Mouse (Mus musculus) left cerebral cortex, adult 11 months (tissue): ENCODE data around the gene Ankle2.

Experiments
- DNase-seq: peaks from one replicate; pipeline ENCODE4 v3.0.0; 2022; ENCODE audit warnings: low spot score

Gene Ankle2

DNA sequence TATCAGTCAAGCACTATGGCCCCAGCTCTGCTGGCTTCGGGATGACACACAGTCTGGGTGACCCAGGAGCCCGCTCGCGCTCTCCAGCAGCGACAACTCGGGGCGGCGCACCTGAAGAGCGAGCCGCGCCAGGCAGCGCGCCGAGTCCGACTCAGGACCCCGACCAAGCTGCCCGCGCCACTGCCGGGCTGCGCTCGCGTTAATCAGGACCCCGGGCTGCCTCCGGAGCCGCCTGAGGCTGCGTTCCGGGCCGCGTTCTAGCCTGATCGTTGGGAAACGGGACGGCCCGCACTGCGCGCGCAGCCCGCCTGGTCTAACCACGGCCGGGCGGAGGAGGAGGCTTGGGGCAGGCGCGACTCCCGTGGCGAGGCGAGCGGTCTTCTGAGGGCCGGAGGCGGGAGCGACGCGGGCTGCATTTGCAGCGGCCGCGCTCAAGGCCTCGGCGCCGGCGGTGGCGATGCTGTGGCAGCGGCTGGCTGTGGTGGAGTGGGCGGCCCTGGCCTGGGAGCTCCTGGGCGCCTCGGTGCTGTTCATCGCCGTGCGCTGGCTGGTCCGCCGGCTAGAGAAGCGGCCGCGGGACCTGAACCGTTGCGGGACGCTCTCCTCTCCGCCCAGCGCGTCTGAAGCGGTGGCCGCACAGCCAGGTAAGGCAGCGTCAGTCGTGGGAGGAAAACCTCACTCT, at the start of gene Ankle2:
TSS of gene Ankle2 (plus strand) at position 225 of the 682 bp plus-strand sequence.
- DNase-seq: peak; percentile 84

DNA sequence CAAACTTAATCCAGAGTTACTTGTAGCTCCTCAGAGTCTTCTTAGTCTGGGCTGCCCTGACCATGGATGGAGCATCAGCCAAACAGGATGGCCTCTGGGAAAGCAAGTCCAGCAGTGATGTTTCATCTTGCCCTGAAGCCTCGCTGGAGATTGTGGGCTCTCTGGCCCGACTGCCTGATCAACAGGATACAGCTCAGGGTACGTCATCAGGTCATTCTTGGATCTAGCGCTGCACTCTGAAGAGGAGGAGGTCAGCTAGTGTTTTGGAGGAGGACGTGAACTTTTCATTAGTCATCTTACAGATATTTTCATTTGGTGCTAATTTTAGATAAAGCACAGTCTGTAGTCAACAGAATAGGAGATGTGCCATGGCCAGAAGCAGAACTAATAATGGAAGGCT, 49.1 kb upstream of the Ankle2 start:
- no peak for DNase-seq

DNA sequence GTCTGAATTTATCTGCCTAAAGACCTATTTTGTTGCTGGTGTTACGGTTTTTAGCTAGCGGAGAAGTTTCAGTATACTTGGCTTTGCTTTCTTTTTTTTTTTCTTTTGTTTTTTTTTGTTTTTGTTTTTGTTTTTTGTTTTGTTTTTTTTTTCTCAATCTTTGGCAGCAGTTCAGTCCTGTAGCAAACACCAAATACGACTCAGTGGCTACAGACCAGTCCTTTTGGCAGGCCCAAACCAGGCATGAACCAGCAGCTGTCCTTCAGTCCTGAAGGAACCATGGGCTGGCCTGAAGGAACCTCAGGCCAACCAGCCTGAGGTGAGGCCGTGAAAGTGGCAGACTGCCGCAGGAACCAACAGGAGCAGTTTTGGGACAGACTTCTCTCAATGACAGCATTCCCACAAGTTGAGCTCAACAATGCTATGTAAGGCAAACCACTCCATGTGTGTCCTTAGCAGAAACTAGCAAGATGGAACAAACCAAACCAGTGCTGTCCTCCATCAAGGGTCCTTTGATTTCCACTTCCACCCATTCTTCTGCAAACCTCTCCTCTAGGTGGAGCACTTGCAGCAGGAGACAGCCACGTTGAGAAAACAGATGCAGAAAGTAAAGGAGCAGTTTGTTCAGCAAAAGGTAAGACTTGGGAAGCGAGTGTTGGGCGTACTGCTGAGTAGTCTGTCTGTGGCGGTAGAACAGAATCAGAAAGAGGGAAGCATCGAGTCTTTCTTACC, 27.5 kb upstream of the Ankle2 start:
- no peak for DNase-seq

DNA sequence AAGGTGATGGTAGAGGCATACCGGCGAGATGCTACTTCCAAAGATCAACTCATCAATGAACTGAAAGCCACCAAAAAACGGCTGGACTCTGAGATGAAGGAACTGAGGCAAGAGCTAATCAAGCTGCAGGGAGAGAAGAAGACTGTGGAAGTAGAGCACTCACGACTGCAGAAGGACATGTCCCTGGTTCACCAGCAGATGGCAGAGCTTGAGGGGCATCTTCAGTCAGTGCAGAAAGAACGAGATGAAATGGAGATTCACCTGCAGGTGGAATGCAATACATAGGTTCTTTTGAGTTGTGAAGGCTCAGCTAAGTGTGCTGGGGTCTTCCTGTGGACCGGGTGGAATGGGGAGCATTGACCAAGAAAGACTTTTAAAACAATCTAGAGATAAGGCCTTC, 26.0 kb upstream of the Ankle2 start:
- no peak for DNase-seq

DNA sequence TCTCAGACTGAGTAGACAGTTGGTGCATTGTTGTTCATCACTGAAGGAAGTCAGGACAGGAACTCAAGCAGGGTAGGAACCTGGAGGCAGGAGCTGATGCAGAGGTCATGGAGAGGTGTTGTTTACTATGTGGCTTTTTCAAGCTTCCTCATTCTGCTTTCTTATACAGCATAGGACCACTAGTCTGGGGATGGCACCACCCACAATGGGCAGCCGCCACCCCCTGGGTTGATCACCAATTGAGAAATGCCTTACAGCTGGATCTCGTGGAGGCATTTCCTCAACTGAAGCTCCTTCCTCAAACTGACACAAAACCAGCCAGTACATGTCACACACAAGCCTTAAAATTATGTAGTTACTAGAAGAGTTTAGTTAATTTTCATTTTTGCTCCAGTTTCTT, 19.5 kb upstream of the Ankle2 start:
- DNase-seq: no peak

DNA sequence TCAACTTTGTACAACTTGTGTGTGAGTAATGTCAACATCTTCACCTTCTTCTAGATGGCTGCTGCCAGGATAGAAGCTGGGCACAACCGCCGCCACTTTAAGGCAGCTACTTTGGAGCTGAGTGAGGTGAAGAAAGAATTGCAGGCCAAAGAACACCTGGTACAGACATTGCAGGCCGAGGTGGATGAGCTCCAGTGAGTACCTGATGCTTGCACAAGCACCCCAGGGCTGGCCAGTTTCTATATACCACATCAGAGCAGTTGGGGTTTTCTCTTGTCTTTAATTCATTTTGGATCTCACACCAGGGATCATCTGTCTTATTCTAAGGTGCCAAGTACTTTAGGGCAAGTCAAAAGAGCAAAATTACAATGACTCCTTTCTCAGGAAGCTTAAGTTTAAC, 14.0 kb upstream of the Ankle2 start:
- no peak for DNase-seq

DNA sequence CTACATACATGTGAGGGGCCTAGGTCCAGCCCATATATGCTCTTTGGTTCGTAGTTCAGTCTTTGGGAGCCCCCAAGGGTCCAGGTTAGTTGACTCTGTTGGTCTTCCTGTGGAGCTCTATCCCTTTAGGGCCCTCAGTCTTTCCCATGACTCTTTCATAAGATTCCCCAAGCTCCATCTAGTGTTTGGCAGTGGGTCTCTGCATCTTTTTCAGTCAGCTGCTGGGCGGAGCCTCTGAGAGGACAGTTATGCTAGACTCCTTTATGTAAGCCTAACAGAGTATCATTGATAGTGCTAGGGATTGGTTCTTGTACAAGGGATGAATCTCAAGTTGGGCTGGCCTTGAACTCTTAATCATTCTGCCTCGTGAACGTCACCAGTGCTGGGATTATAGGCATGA, 10.5 kb upstream of the Ankle2 start:
- DNase-seq: no peak

DNA sequence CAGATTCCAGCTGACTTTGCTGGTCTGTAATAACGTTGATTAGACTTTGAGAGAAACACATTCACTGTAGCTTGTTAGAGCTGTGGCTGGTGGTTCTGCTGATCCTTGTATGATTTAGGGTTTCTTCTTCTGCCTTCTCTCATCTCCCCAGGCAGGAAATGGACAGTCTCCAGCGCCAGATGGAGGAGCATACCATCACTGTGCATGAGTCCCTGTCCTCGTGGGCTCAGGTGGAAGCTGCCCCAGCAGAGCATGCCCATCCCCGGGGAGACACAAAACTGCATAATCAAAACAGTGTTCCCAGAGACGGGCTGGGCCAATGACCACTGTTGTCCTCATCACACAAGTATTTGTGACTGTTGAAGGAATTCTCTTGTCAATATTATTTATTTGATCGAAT, 8.0 kb upstream of the Ankle2 start:
- no peak for DNase-seq

DNA sequence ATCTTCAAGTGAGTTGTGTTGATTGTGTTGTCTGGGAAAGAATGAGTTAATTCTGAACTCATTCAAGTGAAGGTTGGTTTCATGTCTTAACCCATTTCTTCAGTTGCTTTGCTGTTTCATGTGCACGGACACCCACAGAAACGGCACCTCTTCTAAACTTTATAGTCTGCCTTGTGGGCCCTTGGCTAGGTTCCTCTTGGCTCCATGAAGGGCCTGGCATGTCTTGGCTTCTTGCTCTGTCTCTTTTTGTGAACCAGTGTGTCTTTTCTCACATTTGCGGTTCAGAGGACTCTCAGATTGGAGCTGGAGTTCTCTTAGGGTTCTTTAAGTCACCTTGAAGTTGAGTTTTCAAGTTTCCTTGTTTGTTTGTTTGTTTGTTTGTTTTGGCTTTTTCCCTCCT, 5.7 kb upstream of the Ankle2 start:
- no peak for DNase-seq

DNA sequence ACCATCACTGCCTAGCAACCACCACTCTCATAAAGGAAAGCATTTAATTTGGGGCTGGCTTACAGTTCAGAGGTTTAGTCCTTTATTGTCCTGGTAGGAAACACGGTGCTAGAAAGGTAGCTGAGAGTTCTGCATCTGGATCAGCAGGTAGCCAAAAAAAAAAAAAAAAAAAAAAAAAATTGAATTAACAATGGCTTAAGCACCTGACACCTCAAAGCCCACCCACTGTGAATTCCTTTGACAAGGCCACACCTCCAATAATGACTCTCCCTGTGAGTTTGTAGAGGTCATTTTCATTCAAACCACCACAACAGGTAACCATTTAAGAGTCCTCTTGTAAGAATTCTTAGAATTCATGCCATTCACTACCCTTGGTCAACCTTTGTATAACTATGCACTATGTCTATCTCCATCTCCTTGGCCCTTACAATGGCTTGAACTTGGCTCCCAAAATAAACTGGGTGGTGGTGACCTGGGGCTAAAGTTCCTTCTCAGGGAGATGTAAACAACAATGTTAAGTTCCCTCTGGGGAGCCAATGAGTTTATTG, 3.4 kb upstream of the Ankle2 start:
- DNase-seq: no peak

DNA sequence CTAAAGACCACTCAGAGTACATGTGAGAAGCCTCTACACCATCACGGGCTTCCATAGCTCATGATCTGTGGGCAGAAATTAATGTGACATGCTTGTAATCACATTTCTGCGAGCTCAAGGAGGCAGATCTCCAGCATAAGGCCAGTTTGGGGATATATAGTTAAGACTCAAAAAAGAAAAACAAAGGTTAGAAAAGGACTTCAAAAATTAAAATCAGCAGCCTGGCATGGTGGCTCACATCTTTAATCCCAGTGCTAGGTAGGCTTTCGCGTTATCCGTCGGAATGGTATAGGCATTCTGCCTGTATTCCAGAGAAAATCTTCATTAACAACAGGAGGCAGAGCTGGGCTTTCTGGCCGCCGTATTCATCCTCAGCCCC, 414 bp upstream of the Ankle2 start:
- DNase-seq: no peak

DNA sequence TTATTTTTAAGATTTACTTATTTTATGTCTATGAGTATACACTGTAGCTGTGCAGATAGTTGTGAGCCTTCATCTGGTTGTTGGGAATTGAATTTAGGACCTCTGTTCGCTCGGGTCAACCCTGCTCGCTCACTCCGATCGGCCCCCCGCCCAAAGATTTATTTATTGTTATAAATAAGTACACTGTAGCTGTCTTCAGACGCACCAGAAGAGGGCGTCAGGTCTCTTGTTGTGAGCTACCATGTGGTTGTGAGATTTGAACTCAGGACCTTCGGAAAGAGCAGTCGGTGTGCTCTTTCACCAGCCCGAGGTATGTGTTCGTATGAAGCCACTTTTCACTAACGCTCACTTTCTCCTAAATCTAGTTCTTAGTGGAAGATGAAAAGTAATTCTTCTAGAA, 834 bp downstream of the Ankle2 start:
- DNase-seq: no peak

DNA sequence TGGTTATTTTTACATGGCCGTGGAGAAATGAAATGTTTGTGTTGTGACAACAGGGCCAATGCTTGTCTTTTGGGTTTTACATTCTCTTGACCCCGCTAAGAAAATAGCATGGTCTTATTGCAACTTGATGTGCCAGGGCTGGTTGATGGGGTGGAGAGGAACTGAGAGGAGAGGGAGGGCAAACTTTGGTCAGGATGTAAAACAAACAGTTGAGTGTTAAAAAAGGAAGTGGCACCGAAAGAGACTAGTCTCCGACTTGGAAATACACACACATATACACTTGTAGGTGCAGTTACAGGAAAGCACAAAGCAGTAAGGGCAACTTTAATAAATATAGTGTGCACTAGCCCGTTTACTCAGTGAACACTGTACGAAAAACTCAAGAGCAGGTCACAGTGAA, 1.5 kb downstream of the Ankle2 start:
- DNase-seq: no peak

DNA sequence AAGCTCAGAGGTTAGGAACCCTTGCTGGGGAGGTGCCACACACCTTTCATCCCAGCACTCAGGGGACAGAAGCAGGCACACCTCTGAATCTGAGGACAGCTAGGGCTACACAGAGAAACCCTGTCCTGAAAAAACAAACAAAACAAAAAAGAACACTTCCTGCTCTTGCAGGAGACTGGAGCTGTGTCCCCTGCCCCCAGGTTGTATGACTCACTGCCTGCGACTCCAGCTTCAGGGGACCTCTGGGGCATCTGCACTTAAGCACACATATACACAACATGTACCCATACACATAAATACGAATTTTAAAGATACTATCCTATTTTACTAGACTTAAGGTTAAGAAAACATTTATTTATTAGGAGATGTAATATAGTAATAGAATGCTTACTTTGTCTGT, 13.3 kb downstream of the Ankle2 start:
- DNase-seq: no peak

DNA sequence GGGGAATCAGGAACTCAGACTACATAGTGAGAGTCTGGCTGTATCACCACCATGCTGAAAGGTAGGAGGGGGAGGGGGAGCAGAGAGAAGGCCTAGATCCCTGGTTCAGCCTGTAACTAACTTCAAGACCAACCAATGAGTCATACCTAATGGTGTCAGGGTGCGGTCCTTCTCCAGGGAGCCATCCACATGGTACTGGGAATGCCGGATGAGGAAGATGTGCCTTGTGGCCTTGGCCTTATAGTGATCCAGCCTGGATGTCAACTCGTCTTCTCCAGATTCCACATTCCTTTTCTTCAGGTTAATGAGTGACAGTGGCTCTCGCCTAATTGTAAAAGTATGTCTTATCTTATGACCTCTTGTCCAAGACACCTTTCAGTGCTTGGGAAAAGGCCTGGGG, 36.1 kb downstream of the Ankle2 start:
- no peak for DNase-seq

DNA sequence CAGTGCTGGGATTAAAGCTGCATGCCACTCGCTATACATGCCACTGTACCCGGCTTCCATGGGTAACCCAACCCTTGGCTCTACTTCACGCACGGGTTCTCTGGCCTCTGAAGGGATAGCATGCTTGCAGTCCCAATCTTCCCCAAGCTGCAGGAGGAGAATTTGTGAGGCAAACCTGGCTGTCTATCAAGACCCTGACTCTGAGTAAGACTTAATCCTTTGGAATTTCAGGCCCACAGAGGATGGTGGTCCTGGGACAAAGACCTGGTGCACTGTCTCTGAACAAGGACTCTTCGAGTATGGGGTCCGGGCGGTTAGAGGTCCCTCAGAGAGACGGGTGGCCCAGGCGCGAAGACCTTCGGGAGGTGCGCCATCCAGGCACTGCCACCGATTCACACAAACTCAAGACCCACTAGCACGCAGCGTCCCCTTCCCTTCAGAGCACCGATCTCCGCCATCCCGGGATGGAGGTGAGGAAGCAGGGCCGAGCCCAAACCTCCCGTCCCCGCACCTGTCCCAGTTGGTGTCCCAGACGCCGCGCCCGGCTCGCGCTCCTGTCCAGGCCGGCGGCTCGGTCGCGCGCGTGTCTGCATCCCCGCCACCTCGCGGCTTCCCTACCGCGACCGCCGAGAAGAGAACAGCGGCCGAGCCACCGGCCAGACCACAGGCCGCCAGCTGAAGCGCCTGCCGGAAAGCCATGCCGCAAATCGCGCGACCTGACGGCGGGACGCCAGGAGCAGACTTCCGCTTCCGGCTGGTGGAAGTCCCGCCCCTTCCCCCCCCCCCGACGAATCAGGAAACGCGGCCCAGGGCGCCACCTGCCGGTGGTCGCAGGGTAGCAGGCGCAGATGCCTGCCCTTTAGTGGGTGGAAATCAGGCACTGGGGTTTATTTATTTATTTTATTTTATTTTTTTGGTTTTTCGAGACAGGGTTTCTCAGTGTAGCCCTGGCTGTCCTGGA, 38.6 kb downstream of the Ankle2 start, which contains the start of gene Pgam5:
TSS of gene Pgam5 (minus strand) at position 773 of the 961 bp plus-strand sequence.
- peak; percentile 66 for DNase-seq

DNA sequence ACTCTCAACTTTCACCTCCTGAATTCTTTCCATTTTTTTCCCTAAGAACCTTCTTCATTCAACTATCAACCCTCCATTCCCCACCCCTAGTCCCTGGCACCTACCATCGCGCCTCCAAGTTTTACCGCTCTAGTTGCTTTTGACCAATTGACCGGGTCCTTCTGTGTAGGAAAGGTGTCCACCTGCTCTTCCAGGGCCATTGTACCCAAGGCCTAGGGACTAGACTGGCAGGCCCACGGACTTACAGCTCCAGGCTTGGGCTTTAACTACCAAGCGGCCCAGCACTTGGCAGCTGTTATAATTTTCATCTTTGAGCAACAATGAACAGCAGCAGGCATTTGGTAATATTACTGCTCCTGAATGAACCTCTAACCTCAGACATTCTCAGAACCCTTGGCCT, 39.4 kb downstream of the Ankle2 start:
- DNase-seq: no peak

DNA sequence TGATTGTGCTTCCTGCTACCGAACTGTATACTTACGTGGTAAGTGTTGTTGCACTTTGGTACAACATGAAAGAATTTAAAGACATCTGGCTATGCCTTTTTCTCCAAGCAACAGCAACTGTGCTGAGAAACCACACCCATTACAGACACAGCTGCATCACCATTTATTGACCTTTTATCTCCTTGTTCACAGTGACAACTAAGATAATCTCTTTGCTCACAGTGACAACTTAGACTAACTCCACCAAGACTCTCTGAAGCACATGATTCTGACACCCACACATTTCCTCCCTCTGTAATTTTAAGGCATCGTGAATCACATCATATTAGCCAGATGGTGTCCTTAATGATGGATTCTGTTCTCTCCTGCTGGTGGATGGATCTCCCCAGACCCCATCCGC, 43.3 kb downstream of the Ankle2 start:
- no peak for DNase-seq

DNA sequence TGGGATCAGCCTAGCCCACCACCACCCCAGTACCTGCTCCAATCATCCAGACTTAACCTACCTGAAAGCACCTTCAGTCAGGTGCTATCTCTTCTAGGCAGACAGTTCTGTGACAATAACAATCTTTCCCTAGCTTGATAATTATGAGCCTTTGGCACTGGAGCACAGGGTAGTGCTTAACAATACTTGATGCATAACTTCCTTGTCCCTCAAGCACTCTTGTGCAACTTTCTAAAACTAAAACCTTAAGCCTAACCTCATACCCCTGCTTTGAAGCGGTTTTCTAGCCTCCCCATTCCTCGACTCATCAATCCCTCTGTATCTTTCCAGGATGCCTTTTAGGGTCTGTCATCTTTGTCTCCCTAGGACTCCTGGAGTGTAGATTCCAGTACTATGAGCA, 44.0 kb downstream of the Ankle2 start:
- DNase-seq: no peak

DNA sequence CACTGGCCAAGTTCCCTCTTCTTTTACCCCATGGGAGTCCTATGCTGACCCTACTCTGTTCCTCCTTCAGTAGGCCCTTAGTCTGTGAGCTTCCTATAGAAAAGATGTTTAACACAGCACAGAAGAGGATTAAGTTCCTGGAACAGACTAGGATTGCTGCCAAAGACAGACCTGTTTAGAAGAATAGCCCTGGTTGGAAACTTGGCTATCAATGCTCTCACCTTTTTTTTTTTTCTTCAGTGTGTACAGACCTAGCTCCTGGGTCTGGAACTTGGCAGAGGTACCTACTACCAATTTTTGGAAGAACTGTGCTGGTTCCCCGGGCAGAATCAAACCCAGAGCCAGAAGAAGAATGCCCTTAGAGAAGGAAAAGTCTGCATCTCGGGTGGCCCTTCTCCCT, 45.6 kb downstream of the Ankle2 start:
- DNase-seq: no peak

DNA sequence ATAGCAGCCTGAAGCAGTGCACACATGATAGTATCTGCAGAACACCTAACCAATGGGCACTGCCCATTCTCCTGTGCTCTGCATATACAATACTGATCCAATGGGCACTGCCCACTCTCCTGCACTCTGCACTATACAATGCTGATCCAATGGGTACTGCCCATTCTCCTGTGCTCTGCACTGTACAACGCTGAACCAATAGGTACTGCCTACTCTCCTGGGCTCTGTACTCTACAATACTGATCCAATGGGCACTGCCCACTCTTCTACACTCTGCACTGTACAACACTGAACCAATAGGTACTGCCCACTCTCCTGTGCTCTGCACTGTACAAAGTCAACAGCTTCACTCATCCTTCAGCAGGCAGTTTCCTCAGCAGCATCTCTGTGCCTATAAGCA, 46.1 kb downstream of the Ankle2 start:
- DNase-seq: no peak

DNA sequence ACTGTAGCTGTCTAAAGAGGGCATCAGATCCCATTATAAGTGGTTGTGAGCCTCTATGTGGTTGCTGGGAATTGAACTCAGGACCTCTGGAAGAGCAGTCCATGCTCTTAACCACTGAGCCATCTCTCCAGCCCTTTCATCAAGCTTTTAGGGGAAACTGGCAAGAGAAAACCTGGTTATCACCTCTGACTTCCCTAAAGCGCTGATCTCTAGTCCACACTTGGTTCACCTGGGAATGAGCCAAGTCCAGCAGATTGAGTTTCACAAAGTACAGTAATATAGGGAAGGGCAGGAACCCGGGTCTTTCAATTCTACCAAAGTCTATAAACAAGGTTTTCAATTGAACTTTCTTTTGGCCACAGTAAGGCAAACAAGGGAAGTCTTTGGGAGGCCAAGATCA, 51.2 kb downstream of the Ankle2 start:
- no peak for DNase-seq

DNA sequence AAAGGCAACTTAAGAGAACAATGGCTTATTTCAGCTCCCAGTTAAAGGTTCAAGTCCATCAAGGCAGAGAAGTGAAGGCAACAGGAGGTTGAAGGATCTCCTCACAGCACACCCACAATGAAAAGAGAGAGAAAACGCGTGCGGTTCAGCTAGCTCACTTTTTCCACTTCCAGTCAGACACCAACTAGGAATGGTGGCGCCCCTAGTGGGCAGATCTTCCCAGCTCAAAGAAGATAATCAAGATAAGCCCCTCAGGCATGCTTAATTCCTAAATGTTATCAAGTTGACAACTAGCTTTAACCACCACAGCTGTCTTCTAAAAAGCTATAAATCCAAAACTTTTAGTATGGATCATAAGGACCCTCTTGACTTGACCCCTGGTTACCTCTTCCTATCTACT, 53.7 kb downstream of the Ankle2 start:
- no peak for DNase-seq
